Comparison of ENCODE assay signal across 10 mouse cellular contexts in the genomic region with DNA sequence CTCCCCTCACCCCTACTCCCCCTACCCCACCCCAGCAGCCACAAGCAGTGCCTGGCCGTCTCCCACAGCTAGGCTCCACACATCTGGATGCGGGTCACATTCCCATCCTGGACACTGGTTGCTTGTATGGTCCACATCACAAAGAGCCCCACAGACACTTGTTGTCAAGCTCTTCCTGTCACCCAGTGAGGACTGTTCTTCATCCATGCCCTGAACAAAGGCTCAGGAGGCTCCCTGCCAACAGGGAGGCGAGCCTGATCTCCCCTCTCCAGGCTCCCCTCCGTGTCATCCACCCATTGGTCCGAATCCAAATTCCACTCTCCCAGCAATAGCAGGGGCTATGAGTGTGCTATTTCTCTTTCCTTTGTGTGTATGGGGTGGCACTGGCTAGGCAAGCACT. TPM values are rescaled to one million over a fixed set of nuclear protein-coding genes. Genes with fewer than 3 reads are reported as not detected.
A peak's percentile ranks its signal among the peaks of the same experiment; 100 is the strongest.
DNase-seq lines count a peak whose midpoint lies in the region; ATAC-seq and TF ChIP-seq lines count a peak whose summit lies in the region.
"Had no signal": no experiment of that assay in that cellular context is flagged by ENCODE, and none has a peak within 500 bp of the region (broad histone marks: within the 10 kb centered on the region; RNA-seq: fewer than 3 reads in every experiment).

No protein-coding gene starts in this region.

- H3K9ac ChIP-seq in heart, postnatal 0 days (replicated peaks; ENCODE audit: low read depth, low read length) = no peak overlapping the region
- H3K9ac ChIP-seq in kidney, embryonic 15.5 days = no peak overlapping the region
- H3K9ac ChIP-seq: liver, embryonic 14.5 days had no signal

- no peak overlapping the region for H3K4me2 ChIP-seq in heart, postnatal 0 days (ENCODE audit: low read depth, low read length)
- no peak overlapping the region for H3K4me2 ChIP-seq in kidney, embryonic 15.5 days

- H3K27me3 ChIP-seq in heart, postnatal 0 days (ENCODE audit: control insufficient read depth, insufficient read depth, low read length) = no peaks in the 10 kb centered on the region
- no peaks in the 10 kb centered on the region for H3K27me3 ChIP-seq in kidney, embryonic 15.5 days

- H3K9me3 ChIP-seq in heart, postnatal 0 days (replicated peaks; ENCODE audit: control insufficient read depth, low read length) = no peaks in the 10 kb centered on the region
- H3K9me3 ChIP-seq in kidney, embryonic 15.5 days (replicated peaks) = no peaks in the 10 kb centered on the region
- H3K9me3 ChIP-seq: forebrain, embryonic 10.5 days had no signal

- H3K4me3 ChIP-seq in heart, postnatal 0 days (ENCODE audit: low read depth, low read length) = no peak overlapping the region
- no peak overlapping the region for H3K4me3 ChIP-seq in kidney, embryonic 15.5 days (replicated peaks)
- H3K4me3 ChIP-seq: forebrain, embryonic 10.5 days had no signal

- 38% methylated on average over 5 of the region's 5 CpGs for WGBS in heart, postnatal 0 days
- 67% methylated on average over 5 of the region's 5 CpGs for WGBS in kidney, embryonic 15.5 days

- TF ChIP-seq CTCF in heart, postnatal 0 days (IDR thresholded peaks at IDR 0.05; ENCODE audit: low read depth) = no peak

- peaks cover 58% of the 10 kb centered on the region for H3K36me3 ChIP-seq in heart, postnatal 0 days (replicated peaks; ENCODE audit: control insufficient read depth, insufficient read depth, low read length)
- peaks cover 69% of the 10 kb centered on the region for H3K36me3 ChIP-seq in kidney, embryonic 15.5 days

- no peak for TF ChIP-seq EP300 in heart, postnatal 0 days (IDR thresholded peaks at IDR 0.05; ENCODE audit: low read depth)

- ATAC-seq in heart, postnatal 0 days (ENCODE audit: insufficient read depth, low read depth) = no peak
- ATAC-seq in kidney, embryonic 15.5 days (replicated peaks; ENCODE audit: low FRiP score) = no peak

- peak; percentile 17 for DNase-seq in heart, postnatal 0 days (ENCODE audit: low spot score)
- no peak for DNase-seq in heart, adult 8-10 months (ENCODE audit: low spot score)
- peak; percentile 82 for DNase-seq in Muller cell, postnatal 12 days (ENCODE audit: inconsistent ontology term)
- peak; percentile 40 for DNase-seq in brain, embryonic 18.5 days (ENCODE audit: low read depth, low spot score)
- peak; percentile 55 to 59 for DNase-seq in left cerebral cortex, adult 9 months (ENCODE audit: low spot score in 2 of 2)
- no peak for DNase-seq in embryo, embryonic 9.5 days (ENCODE audit: extremely low spot score)
- DNase-seq: kidney, postnatal 10 days had no signal

- H3K27ac ChIP-seq in heart, postnatal 0 days (ENCODE audit: low read depth) = peak overlapping the region; percentile 25; the same call in 1 of the 2 replicates
- H3K27ac ChIP-seq in kidney, embryonic 15.5 days = no peak overlapping the region
- H3K27ac ChIP-seq: forebrain, embryonic 10.5 days; liver, embryonic 14.5 days had no signal

- peaks cover 13% of the 10 kb centered on the region for H3K4me1 ChIP-seq in heart, postnatal 0 days (ENCODE audit: control insufficient read depth, insufficient read depth)
- H3K4me1 ChIP-seq in kidney, embryonic 15.5 days = peaks cover 29% of the 10 kb centered on the region

RNA-seq across cellular contexts. Expression of a gene that starts 3.7 kb away (rescaled TPM):
- 18.9 and 75.2 TPM in 2 replicates for total RNA-seq in heart, postnatal 0 days (2014; rRNA removed; ENCODE audit: low replicate concordance)
- 13.4 and 17.5 TPM in 2 replicates for polyA plus RNA-seq in heart, postnatal 0 days (2015; fragmentation: Nextera tagmentation; extraction: Ambion mirVana)
- 10 to 100 TPM in 3 of 4 experiments, 1 to 10 TPM in 1; 9.6 to 16.8 (median 12.1) TPM for total RNA-seq in heart, adult 8-10 months (2022)
- 50.6 and 58.6 TPM in 2 replicates for polyA plus RNA-seq in kidney, embryonic 15.5 days (2015; fragmentation: Nextera tagmentation; extraction: Ambion mirVana)

RNA-seq across cellular contexts. Expression of a gene that starts 23.2 kb away (rescaled TPM):
- 63.2 and 67.3 TPM in 2 replicates for total RNA-seq in heart, postnatal 0 days (2014; rRNA removed; ENCODE audit: low replicate concordance)
- polyA plus RNA-seq in heart, postnatal 0 days (2015; fragmentation: Nextera tagmentation; extraction: Ambion mirVana) = 114 and 115 TPM in 2 replicates
- 10 to 100 TPM; 44.9 to 65.4 (median 52.1) TPM for total RNA-seq in heart, adult 8-10 months (2022)
- 148 and 161 TPM in 2 replicates for polyA plus RNA-seq in kidney, embryonic 15.5 days (2015; fragmentation: Nextera tagmentation; extraction: Ambion mirVana)

RNA-seq across cellular contexts. Expression of a gene that starts 23.5 kb away (rescaled TPM):
- total RNA-seq in heart, postnatal 0 days (2014; rRNA removed; ENCODE audit: low replicate concordance) = 0.12 and 3.6 TPM in 2 replicates
- polyA plus RNA-seq in heart, postnatal 0 days (2015; fragmentation: Nextera tagmentation; extraction: Ambion mirVana) = 0.12 and 0.15 TPM in 2 replicates
- under 1 TPM; 0.25 to 0.84 (median 0.34) TPM for total RNA-seq in heart, adult 8-10 months (2022)
- 0.55 and 0.66 TPM in 2 replicates for polyA plus RNA-seq in kidney, embryonic 15.5 days (2015; fragmentation: Nextera tagmentation; extraction: Ambion mirVana)

RNA-seq across cellular contexts. Expression of a gene that starts 28.7 kb away (rescaled TPM):
- total RNA-seq in heart, postnatal 0 days (2014; rRNA removed; ENCODE audit: low replicate concordance) = 9.0 and 11.7 TPM in 2 replicates
- 6.5 and 7.2 TPM in 2 replicates for polyA plus RNA-seq in heart, postnatal 0 days (2015; fragmentation: Nextera tagmentation; extraction: Ambion mirVana)
- 1 to 10 TPM; 6.4 to 9.2 (median 7.7) TPM for total RNA-seq in heart, adult 8-10 months (2022)
- 8.8 and 10.0 TPM in 2 replicates for polyA plus RNA-seq in kidney, embryonic 15.5 days (2015; fragmentation: Nextera tagmentation; extraction: Ambion mirVana)

RNA-seq across cellular contexts. Expression of a gene that starts 37.7 kb away (rescaled TPM):
- 40.6 and 53.3 TPM in 2 replicates for total RNA-seq in heart, postnatal 0 days (2014; rRNA removed; ENCODE audit: low replicate concordance)
- 11.4 and 12.6 TPM in 2 replicates for polyA plus RNA-seq in heart, postnatal 0 days (2015; fragmentation: Nextera tagmentation; extraction: Ambion mirVana)
- 10 to 100 TPM; 61.6 to 72.9 (median 63.8) TPM for total RNA-seq in heart, adult 8-10 months (2022)
- 21.3 and 24.4 TPM in 2 replicates for polyA plus RNA-seq in kidney, embryonic 15.5 days (2015; fragmentation: Nextera tagmentation; extraction: Ambion mirVana)

Comparison
In these comparisons a context has a peak if more than half of its experiments do, and no peak if none do; other contexts are left out.
1. DNase-seq: peak in heart, postnatal 0 days (single experiment), Muller cell, postnatal 12 days (single experiment), brain, embryonic 18.5 days (single experiment) and left cerebral cortex, adult 9 months (2 of 2); none in heart, adult 8-10 months (single experiment) and embryo, embryonic 9.5 days (single experiment).